Mouse (Mus musculus): ENCODE data around the gene Camk1d.

- TF ChIP-seq MAFK (IDR thresholded peaks at IDR 0.05; ENCODE audit: insufficient read depth, low read depth, low read length) = no peak
- no peak for TF ChIP-seq CHD2 (IDR thresholded peaks at IDR 0.05; ENCODE audit: low read depth, low read length)
- no peak for TF ChIP-seq ZNF384 (IDR thresholded peaks at IDR 0.05; ENCODE audit: low read depth, low read length)
Measured at GRCm38 (mm10) chr2:5640586-5640985, 73.7 kb downstream of the Camk1d start.
